Mouse (Mus musculus) embryonic facial prominence, embryonic 11.5 days (tissue): ENCODE results near the gene Thegl. TPM values are rescaled to one million over a fixed set of nuclear protein-coding genes. Genes with fewer than 3 reads are reported as not detected.

Experiments
- ATAC-seq: fragments of 200-750 bp; cut with Nextera tagmentation; replicated peaks from 2 replicates; pipeline ENCODE4 v1.8.0; 2017; ENCODE audit warnings: low read depth; ENCODE audit not compliant: insufficient number of reproducible peaks, low FRiP score, low TSS enrichment
- DNase-seq: peaks from one replicate; pipeline ENCODE4 v3.0.0-alpha.2; 2015; ENCODE audit warnings: low spot score
- H3K27ac ChIP-seq: fragments of 300-500 bp; sonication (generic); replicated peaks from 2 replicates; pipeline ENCODE4 v1.5.1; 2014; ENCODE audit warnings: mild to moderate bottlenecking, low read depth, low read length, control low read depth
- H3K27me3 ChIP-seq: fragments of 300-500 bp; sonication (generic); 2 replicates; pipeline ENCODE4 v1.6.1; 2014; ENCODE audit warnings: mild to moderate bottlenecking, low read length, moderate library complexity, mixed read lengths; ENCODE audit not compliant: control insufficient read depth, insufficient read depth
- H3K36me3 ChIP-seq: fragments of 300-500 bp; sonication (generic); replicated peaks from 2 replicates; pipeline ENCODE4 v1.6.1; 2014; ENCODE audit warnings: low read depth, mild to moderate bottlenecking, low read length, moderate library complexity, mixed read lengths; ENCODE audit not compliant: control insufficient read depth, insufficient read depth
- H3K4me1 ChIP-seq: fragments of 300-500 bp; sonication (generic); 2 replicates; pipeline ENCODE4 v1.6.1; 2014; ENCODE audit warnings: low read length, mixed read lengths; ENCODE audit not compliant: control insufficient read depth, insufficient read depth
- H3K4me2 ChIP-seq: fragments of 300-500 bp; sonication (generic); 2 replicates; pipeline ENCODE4 v1.6.1; 2014; ENCODE audit warnings: low read depth, mild to moderate bottlenecking, control low read depth, low read length, moderate library complexity
- H3K4me3 ChIP-seq: fragments of 300-500 bp; sonication (generic); 2 replicates; pipeline ENCODE4 v1.5.1; 2014; ENCODE audit warnings: low read depth, low read length, control low read depth
- H3K9ac ChIP-seq: fragments of 300-500 bp; sonication (generic); replicated peaks from 2 replicates; pipeline ENCODE4 v1.6.1; 2014; ENCODE audit warnings: mild to moderate bottlenecking, control low read depth, low read length
- H3K9me3 ChIP-seq: fragments of 300-500 bp; sonication (generic); replicated peaks from 2 replicates; pipeline ENCODE4 v1.6.1; 2016; ENCODE audit warnings: mild to moderate bottlenecking, low read length, inconsistent platforms, mixed read lengths; ENCODE audit not compliant: control insufficient read depth
- WGBS: fragments of 180-500 bp; shearing (Covaris S2); extraction: QIAGEN DNeasy Blood & Tissue Kit; methylation state at CpG from one replicate; pipeline ENCODE4 v1.1.7; 2014; 5-methylcytosine and 5-hydroxymethylcytosine counted together
- polyA plus RNA-seq: library from polyadenylated mRNA; unstranded; fragments of >200 nt; fragmentation: Nextera tagmentation; extraction: Ambion mirVana; gene quantifications from 2 replicates; pipeline ENCODE4 v1.2.1, GENCODE M21; 2014

Thegl gene
- polyA plus RNA-seq, 1 experiment from 2014 or later: 0.13 TPM

- no peaks in the 10 kb centered on the region for H3K9me3 ChIP-seq
- no peak overlapping the region for H3K4me3 ChIP-seq
- ATAC-seq (no peak), DNase-seq (no peak)
- no peaks in the 10 kb centered on the region for H3K36me3 ChIP-seq
- 88% methylated on average over 4 of the region's 4 CpGs for WGBS
- H3K27me3 ChIP-seq: no peaks in the 10 kb centered on the region
- H3K4me2 ChIP-seq: no peak overlapping the region
- no peaks in the 10 kb centered on the region for H3K4me1 ChIP-seq
- no peak overlapping the region for H3K9ac ChIP-seq
- no peak overlapping the region for H3K27ac ChIP-seq
Observed at GRCm38 (mm10) chr5:77075951-77076350, 60.1 kb downstream of the Thegl start.

GRCm38 (mm10) chr5:77080761-77081160 is 64.9 kb downstream of the Thegl start:
- Histone ChIP-seq H3K4me3 (no peak overlapping the region), H3K4me2 (no peak overlapping the region), H3K36me3 (no peaks in the 10 kb centered on the region), H3K27ac (no peak overlapping the region), H3K4me1 (no peaks in the 10 kb centered on the region), H3K27me3 (no peaks in the 10 kb centered on the region), H3K9me3 (no peaks in the 10 kb centered on the region), H3K9ac (no peak overlapping the region)
- ATAC-seq (no peak), DNase-seq (no peak)
- WGBS: 92% methylated on average over 4 of the region's 4 CpGs

- Histone ChIP-seq H3K9me3 (no peaks in the 10 kb centered on the region), H3K4me1 (no peaks in the 10 kb centered on the region), H3K9ac (no peak overlapping the region), H3K27ac (no peak overlapping the region), H3K4me3 (no peak overlapping the region), H3K36me3 (no peaks in the 10 kb centered on the region), H3K27me3 (no peaks in the 10 kb centered on the region), H3K4me2 (no peak overlapping the region)
- ATAC-seq (no peak), DNase-seq (no peak)
- WGBS: 79% methylated on average over 7 of the region's 7 CpGs
Observed at GRCm38 (mm10) chr5:77082735-77083134, 66.9 kb downstream of the Thegl start.

- Histone ChIP-seq H3K36me3 (no peaks in the 10 kb centered on the region), H3K27ac (no peak overlapping the region), H3K4me3 (no peak overlapping the region), H3K9me3 (no peaks in the 10 kb centered on the region), H3K9ac (no peak overlapping the region), H3K4me1 (no peaks in the 10 kb centered on the region), H3K27me3 (no peaks in the 10 kb centered on the region), H3K4me2 (no peak overlapping the region)
- DNase-seq (no peak), ATAC-seq (no peak)
- 82% methylated on average over 4 of the region's 4 CpGs for WGBS
Observed at GRCm38 (mm10) chr5:77084418-77084817, 68.6 kb downstream of the Thegl start.

- Histone ChIP-seq H3K9ac (no peak overlapping the region), H3K4me1 (no peaks in the 10 kb centered on the region), H3K27me3 (no peaks in the 10 kb centered on the region), H3K9me3 (no peaks in the 10 kb centered on the region), H3K4me2 (no peak overlapping the region), H3K4me3 (no peak overlapping the region), H3K36me3 (no peaks in the 10 kb centered on the region), H3K27ac (no peak overlapping the region)
- 86% methylated on average over 10 of the region's 10 CpGs for WGBS
- ATAC-seq (no peak), DNase-seq (no peak)
Observed at GRCm38 (mm10) chr5:77085753-77086450, 70.1 kb downstream of the Thegl start.

- H3K27ac ChIP-seq: no peak overlapping the region
- H3K9me3 ChIP-seq: no peaks in the 10 kb centered on the region
- 88% methylated on average over 7 of the region's 7 CpGs for WGBS
- DNase-seq (no peak), ATAC-seq (no peak)
- H3K4me3 ChIP-seq: no peak overlapping the region
- no peak overlapping the region for H3K9ac ChIP-seq
- H3K27me3 ChIP-seq: no peaks in the 10 kb centered on the region
- H3K4me2 ChIP-seq: no peak overlapping the region
- no peaks in the 10 kb centered on the region for H3K36me3 ChIP-seq
- no peaks in the 10 kb centered on the region for H3K4me1 ChIP-seq
Observed at GRCm38 (mm10) chr5:77086541-77086940, 70.7 kb downstream of the Thegl start.

- WGBS: 85% methylated on average over 3 of the region's 3 CpGs
- H3K4me2 ChIP-seq: no peak overlapping the region
- no peaks in the 10 kb centered on the region for H3K9me3 ChIP-seq
- no peak for DNase-seq
- H3K36me3 ChIP-seq: no peaks in the 10 kb centered on the region
- H3K27ac ChIP-seq: no peak overlapping the region
- no peak for ATAC-seq
- H3K4me1 ChIP-seq: no peaks in the 10 kb centered on the region
- H3K9ac ChIP-seq: no peak overlapping the region
- H3K4me3 ChIP-seq: no peak overlapping the region
- H3K27me3 ChIP-seq: no peaks in the 10 kb centered on the region
Observed at GRCm38 (mm10) chr5:77087122-77087521, 71.3 kb downstream of the Thegl start.

- peak; percentile 56; the same call in 1 of the 2 replicates for ATAC-seq
- Histone ChIP-seq H3K4me2 (no peak overlapping the region), H3K9ac (no peak overlapping the region), H3K27ac (no peak overlapping the region), H3K4me1 (no peaks in the 10 kb centered on the region), H3K27me3 (no peaks in the 10 kb centered on the region), H3K4me3 (no peak overlapping the region), H3K9me3 (no peaks in the 10 kb centered on the region), H3K36me3 (no peaks in the 10 kb centered on the region)
- peak; percentile 68 for DNase-seq
- 63% methylated on average over 1 of the region's 1 CpGs for WGBS
Observed at GRCm38 (mm10) chr5:77089294-77089693, 73.5 kb downstream of the Thegl start.
